Mouse (Mus musculus): ENCODE results near the gene Nr1d1.

Nr1d1 gene

GRCm38 (mm10) chr11:98752562-98753140 lies 22.5 kb downstream of the Nr1d1 start:
- DNase-seq (ENCODE audit: low read depth, low spot score), result no peak

- DNase-seq (ENCODE audit: low read depth, low spot score), result no peak
These were observed 23.8 kb downstream of the Nr1d1 start for GRCm38 (mm10) chr11:98751221-98751782.

GRCm38 (mm10) chr11:98750351-98751201 lies 24.6 kb downstream of the Nr1d1 start:
- peak; percentile 65 for DNase-seq (ENCODE audit: low read depth, low spot score)

GRCm38 (mm10) chr11:98749716-98750115 lies 25.4 kb downstream of the Nr1d1 start:
- no peak for DNase-seq (ENCODE audit: low read depth, low spot score)

- DNase-seq (ENCODE audit: low read depth, low spot score), result peak; percentile 61
These were observed 26.4 kb downstream of the Nr1d1 start for GRCm38 (mm10) chr11:98748506-98749416.

GRCm38 (mm10) chr11:98747804-98748505 lies 27.2 kb downstream of the Nr1d1 start:
- DNase-seq (ENCODE audit: low read depth, low spot score), result no peak

GRCm38 (mm10) chr11:98746855-98747693 lies 28.1 kb downstream of the Nr1d1 start:
- peak; percentile 70 for DNase-seq (ENCODE audit: low read depth, low spot score)

GRCm38 (mm10) chr11:98745932-98746853 lies 28.9 kb downstream of the Nr1d1 start:
- DNase-seq (ENCODE audit: low read depth, low spot score), result no peak

- no peak for DNase-seq (ENCODE audit: low read depth, low spot score)
These were observed 30.6 kb downstream of the Nr1d1 start for GRCm38 (mm10) chr11:98744456-98745019.

GRCm38 (mm10) chr11:98743655-98744345 lies 31.3 kb downstream of the Nr1d1 start:
- peak; percentile 48 for DNase-seq (ENCODE audit: low read depth, low spot score)

GRCm38 (mm10) chr11:98742397-98743291 lies 32.5 kb downstream of the Nr1d1 start:
- DNase-seq (ENCODE audit: low read depth, low spot score), result peak; percentile 13

GRCm38 (mm10) chr11:98741622-98742396 lies 33.3 kb downstream of the Nr1d1 start:
- DNase-seq (ENCODE audit: low read depth, low spot score), result peak; percentile 58

- DNase-seq (ENCODE audit: low read depth, low spot score), result peak; percentile 39
These were observed 34.0 kb downstream of the Nr1d1 start for GRCm38 (mm10) chr11:98741051-98741620.

- peak; percentile 65 for DNase-seq (ENCODE audit: low read depth, low spot score)
These were observed 34.6 kb downstream of the Nr1d1 start, which contains the start of gene Thra for GRCm38 (mm10) chr11:98740393-98741050. Gene Thra, plus strand, starts transcription at chr11:98740638.

- no peak for DNase-seq (ENCODE audit: low read depth, low spot score)
These were observed 35.1 kb downstream of the Nr1d1 start for GRCm38 (mm10) chr11:98740026-98740392.
